Comparison of ENCODE assay signal across 8 mouse cellular contexts in genomic region chr13:74167057-74167413, GRCm38 (mm10). TPM values are rescaled to one million over a fixed set of nuclear protein-coding genes. Genes with fewer than 3 reads are reported as not detected.
DNase-seq lines count a peak whose midpoint lies in the region; ATAC-seq and TF ChIP-seq lines count a peak whose summit lies in the region.

No protein-coding gene starts in this region.

- ATAC-seq in hematopoietic stem cell, adult 5-6 weeks (replicated peaks in 1 of 2; ENCODE audit: insufficient read depth in 1 of 2, low FRiP score in 2 of 2, low TSS enrichment in 1 of 2, low read depth in 1 of 2, poor library complexity in 2 of 2, severe bottlenecking in 2 of 2), result peak; percentile 16 to 47; a peak in 2 of 4 replicates

- peak overlapping the region; percentile 36 for H3K4me3 ChIP-seq in heart, adult 2 months
- peak overlapping the region; percentile 88 for H3K4me3 ChIP-seq in megakaryocyte, embryonic 14.5 days (replicated peaks)

- DNase-seq in heart, adult 2 months, result no peak
- no peak for DNase-seq in heart, postnatal 14 days
- peak; percentile 54 for DNase-seq in brain, embryonic 14.5 days (ENCODE audit: low read depth)
- DNase-seq in adrenal gland, adult 8-10 months, result no peak
- DNase-seq in urinary bladder, postnatal 14 days (ENCODE audit: low spot score), result no peak
- no peak for DNase-seq in kidney, adult 11 months

- WGBS in heart, adult 2 months, result 4% methylated on average over 9 of the region's 9 CpGs

- no peak for TF ChIP-seq POLR2A in heart, adult 2 months (IDR thresholded peaks at IDR 0.05; ENCODE audit: insufficient read depth, low read depth, low read length)
- TF ChIP-seq POLR2A in brain, embryonic 14.5 days (IDR thresholded peaks at IDR 0.05; ENCODE audit: borderline replicate concordance, extremely low read depth, insufficient read depth, insufficient read length, poor library complexity, severe bottlenecking), result no peak

- no peak for TF ChIP-seq EP300 in heart, adult 2 months (IDR thresholded peaks at IDR 0.05; ENCODE audit: insufficient read depth, low read depth, low read length)

- peaks cover 9% of the 10 kb centered on the region for H3K9me3 ChIP-seq in megakaryocyte, embryonic 14.5 days

- H3K27me3 ChIP-seq in heart, adult 2 months (ENCODE audit: control insufficient read depth, insufficient read depth, low read length), result no peaks in the 10 kb centered on the region
- peaks cover 31% of the 10 kb centered on the region for H3K27me3 ChIP-seq in megakaryocyte, embryonic 14.5 days (replicated peaks)

- peaks cover 2% of the 10 kb centered on the region; the same call in 1 of the 2 replicates for H3K36me3 ChIP-seq in heart, adult 2 months (ENCODE audit: control insufficient read depth, insufficient read depth, low read length)
- peaks cover 30% of the 10 kb centered on the region for H3K36me3 ChIP-seq in megakaryocyte, embryonic 14.5 days (replicated peaks; ENCODE audit: low read length)

- peak overlapping the region; percentile 33; the same call in 1 of the 2 replicates for H3K27ac ChIP-seq in heart, adult 2 months

- H3K9ac ChIP-seq in heart, adult 2 months (ENCODE audit: low read depth, low read length), result peak overlapping the region; percentile 31; the same call in 1 of the 2 replicates

- intact Hi-C loops in heart, adult 2 months (cut with DNase I), result no loop called here
- intact Hi-C loops in heart, postnatal 14 days (cut with DNase I), result no loop called here

- H3K79me2 ChIP-seq in heart, adult 2 months (replicated peaks; ENCODE audit: control insufficient read depth, insufficient read depth, low read length), result no peaks in the 10 kb centered on the region

- TF ChIP-seq CTCF in heart, adult 2 months (IDR thresholded peaks at IDR 0.05), result no peak
- no peak for TF ChIP-seq CTCF in brain, embryonic 14.5 days (IDR thresholded peaks at IDR 0.05; ENCODE audit: borderline replicate concordance, extremely low read depth, insufficient read depth, insufficient read length)

- H3K4me1 ChIP-seq in heart, adult 2 months (ENCODE audit: control insufficient read depth, insufficient read depth, low read length), result peaks cover 3% of the 10 kb centered on the region; the same call in 1 of the 2 replicates
- peaks cover 12% of the 10 kb centered on the region; the same call in 1 of the 2 replicates for H3K4me1 ChIP-seq in megakaryocyte, embryonic 14.5 days

RNA-seq across cellular contexts. Expression of gene Exoc3, which starts 41.5 kb away (rescaled TPM):
- total RNA-seq in heart, adult 2 months (2021), result 10 to 100 TPM; 47.5 to 54.1 TPM
- polyA plus RNA-seq in heart, adult 2 months (2012; rRNA removed), result 51.2 and 69.8 TPM in 2 replicates
- total RNA-seq in heart, postnatal 14 days (2021), result 10 to 100 TPM; 47.8 to 52.9 TPM
- polyA plus RNA-seq in brain, embryonic 14.5 days (2012; rRNA removed), result 60.1 and 71.8 TPM in 2 replicates
- 42.3 and 67.1 TPM in 2 replicates for total RNA-seq in hematopoietic stem cell, adult 5-6 weeks (2017)
- 18.1 TPM in 1 of 2 replicates, not detected in the other for polyA plus RNA-seq in megakaryocyte, embryonic 14.5 days (2012; ENCODE audit: insufficient read depth, low replicate concordance)
- total RNA-seq in adrenal gland, adult 8-10 months (2022), result 10 to 100 TPM; 63.0 to 79.3 (median 72.3) TPM

RNA-seq across cellular contexts. Expression of gene Slc9a3, which starts 45.8 kb away (rescaled TPM):
- total RNA-seq in heart, adult 2 months (2021), result under 1 TPM; 0.21 to 0.48 TPM
- 0.47 and 0.51 TPM in 2 replicates for polyA plus RNA-seq in heart, adult 2 months (2012; rRNA removed)
- under 1 TPM; 0.38 to 0.44 TPM for total RNA-seq in heart, postnatal 14 days (2021)
- 0.01 and 0.04 TPM in 2 replicates for polyA plus RNA-seq in brain, embryonic 14.5 days (2012; rRNA removed)
- not detected in 2 replicates for total RNA-seq in hematopoietic stem cell, adult 5-6 weeks (2017)
- not detected in 2 replicates for polyA plus RNA-seq in megakaryocyte, embryonic 14.5 days (2012; ENCODE audit: insufficient read depth, low replicate concordance)
- 1 to 10 TPM in 1 of 4 experiments, under 1 TPM in 3; 0.40 to 1.1 (median 0.56) TPM for total RNA-seq in adrenal gland, adult 8-10 months (2022)
